Mouse (Mus musculus) liver, embryonic 15.5 days (tissue): Measurements from ENCODE around the gene Cass4. TPM values are rescaled to one million over a fixed set of nuclear protein-coding genes. Genes with fewer than 3 reads are reported as not detected.
A peak's percentile ranks its signal among the peaks of the same experiment; 100 is the strongest.

Experiments used
- ATAC-seq: fragments of 200-750 bp; cut with Nextera tagmentation; 2 replicates; pipeline ENCODE4 v1.8.0; 2017; ENCODE audit warnings: moderate number of reproducible peaks, mild to moderate bottlenecking, moderate library complexity; ENCODE audit not compliant: insufficient read depth
- H3K27ac ChIP-seq: fragments of 300-500 bp; sonication (generic); replicated peaks from 2 replicates; pipeline ENCODE4 v1.5.1; 2015; ENCODE audit warnings: mild to moderate bottlenecking, inconsistent platforms
- H3K27me3 ChIP-seq: fragments of 300-500 bp; sonication (generic); 2 replicates; pipeline ENCODE4 v1.6.1; 2015; ENCODE audit warnings: mild to moderate bottlenecking, inconsistent platforms
- H3K36me3 ChIP-seq: fragments of 300-500 bp; sonication (generic); replicated peaks from 2 replicates; pipeline ENCODE4 v1.6.1; 2015; ENCODE audit warnings: moderate library complexity, mild to moderate bottlenecking, inconsistent platforms
- H3K4me1 ChIP-seq: fragments of 300-500 bp; sonication (generic); replicated peaks from 2 replicates; pipeline ENCODE4 v1.6.1; 2015; ENCODE audit warnings: inconsistent platforms
- H3K4me2 ChIP-seq: fragments of 300-500 bp; sonication (generic); 2 replicates; pipeline ENCODE4 v1.6.1; 2015; ENCODE audit warnings: moderate library complexity, mild to moderate bottlenecking, inconsistent platforms
- H3K4me3 ChIP-seq: fragments of 300-500 bp; sonication (generic); replicated peaks from 2 replicates; pipeline ENCODE4 v1.5.1; 2015; ENCODE audit warnings: mild to moderate bottlenecking, inconsistent platforms
- H3K9ac ChIP-seq: fragments of 300-500 bp; sonication (generic); 2 replicates; pipeline ENCODE4 v1.6.1; 2015; ENCODE audit warnings: moderate library complexity, mild to moderate bottlenecking, inconsistent platforms
- H3K9me3 ChIP-seq: fragments of 300-500 bp; sonication (generic); replicated peaks from 2 replicates; pipeline ENCODE4 v1.6.1; 2016; ENCODE audit warnings: inconsistent platforms
- WGBS: fragments of 180-500 bp; shearing (Covaris S2); methylation state at CpG from one replicate; pipeline ENCODE4 v1.1.7; 2015; ENCODE audit warnings: mixed read lengths; ENCODE audit not compliant: insufficient replicate concordance; 5-methylcytosine and 5-hydroxymethylcytosine counted together
- polyA plus RNA-seq: library from polyadenylated mRNA; unstranded; fragments of >200 nt; fragmentation: Nextera tagmentation; extraction: Ambion mirVana; gene quantifications from 2 replicates; pipeline ENCODE4 v1.2.1, GENCODE M21; 2015

Cass4 gene
- polyA plus RNA-seq, 1 experiment from 2014 or later, result 0.61 TPM

DNA sequence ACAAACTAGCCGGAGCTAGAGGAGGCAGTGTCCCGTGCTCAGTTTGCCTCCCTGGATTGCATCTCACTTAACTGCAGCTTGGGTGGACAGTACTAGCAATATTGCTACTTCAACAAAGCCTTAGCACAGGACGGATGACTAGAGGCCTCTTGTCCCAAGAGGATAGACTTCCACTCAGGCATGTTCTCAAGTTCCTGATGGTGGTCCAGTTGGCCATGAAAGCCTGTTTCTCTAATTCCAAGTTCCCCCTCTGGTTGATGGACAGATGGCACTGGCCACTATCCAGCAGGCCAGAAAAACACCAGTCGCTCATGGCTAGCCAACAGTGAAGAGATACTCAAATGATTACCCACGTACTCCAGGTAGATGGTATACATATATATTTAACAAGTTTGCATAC is 37.8 kb upstream of the Cass4 start:
- Histone ChIP-seq H3K27ac (peak overlapping the region; percentile 12; the same call in 1 of the 2 replicates), H3K9me3 (no peaks in the 10 kb centered on the region), H3K4me1 (peaks cover 25% of the 10 kb centered on the region), H3K4me2 (no peak overlapping the region), H3K4me3 (no peak overlapping the region), H3K9ac (no peak overlapping the region), H3K36me3 (peaks cover 99% of the 10 kb centered on the region), H3K27me3 (no peaks in the 10 kb centered on the region)
- ATAC-seq, result peak; percentile 16; the same call in 1 of the 2 replicates
- 87% methylated on average over 5 of the region's 5 CpGs for WGBS

DNA sequence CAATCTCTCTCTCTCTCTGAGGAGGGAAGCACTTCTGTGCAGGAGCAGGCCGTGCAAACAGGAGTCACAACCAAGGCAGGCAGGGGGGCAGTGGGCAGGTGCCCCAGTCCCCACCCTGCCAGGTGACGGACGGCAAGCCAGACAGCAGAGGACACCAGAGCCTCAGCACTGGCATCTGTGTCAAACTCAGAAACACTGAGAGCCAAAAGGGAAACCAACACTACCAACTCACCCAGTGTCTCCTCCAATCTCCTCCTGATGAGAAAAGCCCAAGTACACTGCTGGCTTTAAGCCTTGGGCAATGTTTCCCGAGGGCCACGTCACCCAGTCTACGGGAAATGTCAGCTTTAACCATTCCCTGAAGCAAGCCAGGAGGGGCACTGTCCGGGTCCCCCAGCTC is 30.4 kb upstream of the Cass4 start:
- Histone ChIP-seq H3K36me3 (peaks cover 100% of the 10 kb centered on the region), H3K9ac (no peak overlapping the region), H3K4me3 (no peak overlapping the region; the same call in 1 of the 2 replicates), H3K9me3 (no peaks in the 10 kb centered on the region), H3K27ac (no peak overlapping the region), H3K4me1 (peaks cover 48% of the 10 kb centered on the region), H3K4me2 (no peak overlapping the region), H3K27me3 (no peaks in the 10 kb centered on the region)
- 90% methylated on average over 7 of the region's 7 CpGs for WGBS
- ATAC-seq, result no peak

DNA sequence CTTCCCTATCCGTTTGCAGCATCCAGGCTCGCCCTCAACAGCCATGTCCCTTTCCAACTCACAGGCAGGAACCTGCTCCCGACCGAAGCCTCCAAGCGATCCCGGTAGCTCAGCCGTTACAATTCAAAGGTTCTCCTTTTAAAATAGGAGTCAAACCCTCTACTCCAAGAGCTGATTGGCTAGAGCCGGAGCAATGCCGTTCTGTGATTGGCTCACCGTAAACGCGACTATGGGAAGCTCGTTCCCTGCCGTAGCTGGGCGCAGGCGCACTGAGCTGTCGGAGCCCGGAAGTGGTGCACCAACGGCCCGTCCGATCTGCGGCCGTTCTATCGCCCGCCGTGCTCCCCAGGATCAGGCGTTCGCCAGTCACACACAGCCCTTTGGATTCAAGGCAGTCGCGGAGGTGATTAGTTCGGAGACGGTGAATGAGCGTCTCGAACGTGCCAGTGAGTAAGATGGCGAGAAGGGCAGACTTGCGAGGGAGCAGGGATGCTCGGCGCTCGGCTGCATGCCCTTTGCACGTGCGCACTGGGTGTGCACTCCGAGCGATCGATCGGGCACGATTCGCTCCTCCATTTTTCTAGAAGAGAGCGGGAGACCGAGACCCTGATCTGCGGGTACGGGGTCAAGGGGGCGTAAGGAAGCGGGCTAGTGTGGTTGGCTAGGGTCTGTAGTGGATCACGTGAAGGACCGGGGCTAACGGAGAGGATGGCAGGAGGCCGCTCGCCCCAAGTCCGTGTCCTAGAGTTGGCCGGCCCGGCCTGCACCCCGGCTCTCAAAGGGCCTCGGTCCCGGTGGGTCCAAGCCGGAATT is 23.0 kb upstream of the Cass4 start, which contains the start of the genes Aurka and Cstf1:
TSS of gene Aurka (minus strand) at position 125 of the 813 bp plus-strand sequence.
TSS of gene Cstf1 (plus strand) at position 271 of the 813 bp plus-strand sequence.
- Histone ChIP-seq H3K36me3 (peaks cover 68% of the 10 kb centered on the region), H3K9ac (peak within 1 kb of the TSS; percentile 81), H3K4me1 (peaks cover 46% of the 10 kb centered on the region), H3K9me3 (no peaks in the 10 kb centered on the region), H3K27me3 (no peaks in the 10 kb centered on the region), H3K4me3 (peak within 1 kb of the TSS; percentile 74), H3K27ac (peak within 1 kb of the TSS; percentile 82), H3K4me2 (peak within 1 kb of the TSS; percentile 78)
- peak; percentile 97 for ATAC-seq
- WGBS, result under 1% methylated on average over 66 of the region's 66 CpGs

GRCm38 (mm10) chr2:172371258-172371657 is 22.3 kb upstream of the Cass4 start:
- H3K27me3 ChIP-seq, result no peaks in the 10 kb centered on the region
- H3K4me2 ChIP-seq, result peak overlapping the region; percentile 72
- H3K4me3 ChIP-seq, result peak overlapping the region; percentile 74
- peaks cover 46% of the 10 kb centered on the region for H3K4me1 ChIP-seq
- H3K36me3 ChIP-seq, result peaks cover 68% of the 10 kb centered on the region
- ATAC-seq, result no peak
- peak overlapping the region; percentile 82 for H3K27ac ChIP-seq
- no peaks in the 10 kb centered on the region for H3K9me3 ChIP-seq
- H3K9ac ChIP-seq, result peak overlapping the region; percentile 81
- WGBS, result under 1% methylated on average over 11 of the region's 11 CpGs

GRCm38 (mm10) chr2:172376551-172376950 is 17.0 kb upstream of the Cass4 start:
- H3K27ac ChIP-seq, result no peak overlapping the region
- ATAC-seq, result no peak
- H3K4me3 ChIP-seq, result no peak overlapping the region
- H3K36me3 ChIP-seq, result peaks cover 92% of the 10 kb centered on the region
- H3K9me3 ChIP-seq, result no peaks in the 10 kb centered on the region
- peaks cover 14% of the 10 kb centered on the region for H3K4me1 ChIP-seq
- no peak overlapping the region for H3K4me2 ChIP-seq
- WGBS, result 82% methylated on average over 4 of the region's 4 CpGs
- no peak overlapping the region for H3K9ac ChIP-seq
- no peaks in the 10 kb centered on the region for H3K27me3 ChIP-seq

DNA sequence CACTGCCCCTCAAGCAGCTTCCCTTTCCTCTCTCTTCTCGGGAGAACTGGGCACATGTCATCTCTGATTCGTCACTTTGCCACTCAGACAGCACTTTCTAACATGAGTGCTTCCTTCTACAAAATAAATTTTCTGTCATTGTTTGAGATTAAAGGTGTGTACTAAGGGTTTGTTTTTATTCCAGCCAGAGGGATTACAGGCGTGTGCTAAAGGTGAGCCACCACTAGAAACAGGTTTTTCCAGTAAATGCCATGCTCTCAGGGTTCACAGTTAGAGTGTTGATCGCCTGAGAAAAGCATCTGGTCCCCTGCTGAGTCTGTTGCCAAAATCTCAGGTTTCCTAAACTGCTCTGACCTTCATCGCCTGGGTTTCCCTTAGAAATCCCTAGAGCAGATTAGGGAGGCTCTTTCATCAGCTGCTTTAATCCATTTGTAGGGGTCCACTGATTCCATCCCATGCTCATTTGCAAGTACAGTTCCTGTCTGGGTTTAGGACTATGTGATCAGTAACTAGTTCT is 16.5 kb upstream of the Cass4 start:
- Histone ChIP-seq H3K27ac (no peak overlapping the region), H3K27me3 (no peaks in the 10 kb centered on the region), H3K9me3 (no peaks in the 10 kb centered on the region), H3K36me3 (peaks cover 97% of the 10 kb centered on the region), H3K9ac (no peak overlapping the region), H3K4me1 (peaks cover 9% of the 10 kb centered on the region), H3K4me2 (no peak overlapping the region), H3K4me3 (no peak overlapping the region)
- 66% methylated on average over 5 of the region's 5 CpGs for WGBS
- no peak for ATAC-seq

- H3K4me2 ChIP-seq, result no peak overlapping the region
- no peak overlapping the region for H3K9ac ChIP-seq
- no peaks in the 10 kb centered on the region for H3K27me3 ChIP-seq
- H3K4me3 ChIP-seq, result no peak overlapping the region
- no peaks in the 10 kb centered on the region; the same call in 1 of the 2 replicates for H3K4me1 ChIP-seq
- no peak for ATAC-seq
- 70% methylated on average over 7 of the region's 7 CpGs for WGBS
- peaks cover 88% of the 10 kb centered on the region for H3K36me3 ChIP-seq
- H3K27ac ChIP-seq, result no peak overlapping the region
- H3K9me3 ChIP-seq, result no peaks in the 10 kb centered on the region
These were observed 15.3 kb upstream of the Cass4 start for GRCm38 (mm10) chr2:172378332-172378731.

GRCm38 (mm10) chr2:172380513-172380912 is 13.1 kb upstream of the Cass4 start:
- Histone ChIP-seq H3K4me2 (no peak overlapping the region), H3K9me3 (no peaks in the 10 kb centered on the region), H3K27me3 (no peaks in the 10 kb centered on the region), H3K36me3 (peaks cover 66% of the 10 kb centered on the region), H3K4me1 (no peaks in the 10 kb centered on the region), H3K4me3 (no peak overlapping the region), H3K9ac (no peak overlapping the region), H3K27ac (no peak overlapping the region)
- no peak for ATAC-seq
- WGBS, result 95% methylated on average over 17 of the region's 17 CpGs

DNA sequence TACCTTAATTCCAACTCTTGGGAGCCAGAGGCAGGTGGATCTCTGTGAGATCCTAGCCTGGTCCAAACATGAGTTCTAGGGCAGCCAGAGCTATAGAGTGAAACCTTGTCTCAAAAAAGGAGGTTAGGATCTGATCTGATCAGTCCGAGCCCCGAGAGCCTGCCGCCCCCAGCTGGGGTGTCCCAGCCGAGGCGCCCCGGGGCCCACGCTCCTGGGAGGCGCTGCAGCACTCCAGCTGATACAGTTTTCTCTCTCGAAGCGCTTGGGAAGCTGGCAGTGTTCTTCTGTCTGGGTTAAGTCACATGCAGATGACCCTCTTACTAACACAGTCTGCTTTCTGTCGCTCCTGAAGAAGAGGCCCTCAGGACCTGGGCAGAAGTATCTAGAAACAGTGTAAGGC is 12.3 kb upstream of the Cass4 start:
- H3K27ac ChIP-seq, result no peak overlapping the region
- no peaks in the 10 kb centered on the region for H3K27me3 ChIP-seq
- no peak for ATAC-seq
- 87% methylated on average over 11 of the region's 11 CpGs for WGBS
- H3K9ac ChIP-seq, result no peak overlapping the region
- H3K36me3 ChIP-seq, result peaks cover 58% of the 10 kb centered on the region
- H3K4me1 ChIP-seq, result no peaks in the 10 kb centered on the region
- no peaks in the 10 kb centered on the region for H3K9me3 ChIP-seq
- no peak overlapping the region for H3K4me2 ChIP-seq
- H3K4me3 ChIP-seq, result no peak overlapping the region

DNA sequence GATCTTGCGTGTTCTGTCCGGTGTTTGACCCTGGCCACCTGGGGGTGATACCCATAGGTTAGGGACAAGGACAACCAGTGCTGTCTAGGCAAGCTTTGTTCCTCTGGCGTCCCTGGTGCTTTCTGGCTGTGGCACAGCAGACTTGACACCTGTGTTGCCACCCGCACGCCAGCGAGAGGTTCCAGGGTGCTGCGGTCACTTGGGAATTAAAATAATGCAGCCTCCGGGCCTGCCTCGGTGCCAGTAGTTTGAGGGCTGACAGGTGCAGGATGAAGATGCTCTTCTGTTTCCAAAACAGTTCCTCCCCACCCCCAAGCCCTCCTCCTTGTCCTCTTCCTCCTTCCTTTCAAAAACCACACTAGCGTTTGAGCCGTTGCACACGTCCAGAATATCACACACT is 11.7 kb upstream of the Cass4 start:
- Histone ChIP-seq H3K9ac (no peak overlapping the region), H3K4me3 (no peak overlapping the region), H3K27me3 (no peaks in the 10 kb centered on the region), H3K4me1 (no peaks in the 10 kb centered on the region), H3K9me3 (no peaks in the 10 kb centered on the region), H3K4me2 (no peak overlapping the region), H3K27ac (no peak overlapping the region), H3K36me3 (peaks cover 52% of the 10 kb centered on the region)
- 67% methylated on average over 12 of the region's 12 CpGs for WGBS
- no peak for ATAC-seq

DNA sequence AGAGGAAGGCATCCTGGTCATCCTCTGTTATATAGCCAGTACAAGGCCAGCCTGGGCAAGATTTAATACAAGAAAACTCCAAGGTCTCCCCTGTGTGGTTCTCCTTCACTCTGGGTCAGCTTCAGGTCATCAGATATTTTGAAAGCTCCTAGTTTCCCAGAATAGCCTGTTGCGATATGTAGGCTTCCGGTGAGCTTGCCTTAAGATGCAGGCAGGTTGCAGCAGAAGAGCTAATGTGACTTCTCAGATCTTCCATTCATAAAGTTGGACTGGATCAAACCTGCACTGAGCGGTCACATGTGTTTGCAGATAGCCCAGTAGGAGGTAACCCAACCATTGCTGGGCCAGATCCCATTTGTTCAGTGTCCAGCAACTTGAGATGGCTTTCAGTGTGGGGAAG is 8.9 kb upstream of the Cass4 start:
- no peak for ATAC-seq

More for the DNA sequence above, 8.9 kb upstream of the Cass4 start:
- Histone ChIP-seq H3K9me3 (no peaks in the 10 kb centered on the region), H3K27ac (no peak overlapping the region), H3K4me1 (no peaks in the 10 kb centered on the region), H3K27me3 (no peaks in the 10 kb centered on the region), H3K4me3 (no peak overlapping the region), H3K36me3 (peaks cover 24% of the 10 kb centered on the region), H3K4me2 (no peak overlapping the region), H3K9ac (no peak overlapping the region)
- WGBS, result 72% methylated on average over 3 of the region's 3 CpGs
